Mouse (Mus musculus) natural killer cell, adult 2 months (primary cell): Measurements from ENCODE around the gene Abcf1.

Experiments
- DNase-seq, 2 experiments: peaks; one replicate each; pipeline ENCODE4 v3.0.0; 2022; ENCODE audit warnings: low spot score in 2 of 2

Gene Abcf1

GRCm38 (mm10) chr17:35920384-35920783 is 49.2 kb downstream of the Abcf1 start:
- no peak for DNase-seq

- DNase-seq = no peak
Measured at GRCm38 (mm10) chr17:35919864-35920301, 49.7 kb downstream of the Abcf1 start.

- peak; percentile 95 for DNase-seq
Measured at GRCm38 (mm10) chr17:35919060-35919715, 50.4 kb downstream of the Abcf1 start.

GRCm38 (mm10) chr17:35918276-35919059 is 51.1 kb downstream of the Abcf1 start:
- DNase-seq = peak; percentile 58 to 63

GRCm38 (mm10) chr17:35917463-35918251 is 51.9 kb downstream of the Abcf1 start:
- DNase-seq = peak; percentile 54 to 55

- DNase-seq = no peak
Measured at GRCm38 (mm10) chr17:35917143-35917462, 52.5 kb downstream of the Abcf1 start.

- DNase-seq = peak; percentile 99
Measured at GRCm38 (mm10) chr17:35916297-35917142, 53.0 kb downstream of the Abcf1 start, which contains the start of the genes Mrps18b and Ppp1r10. Gene Mrps18b, minus strand, starts transcription at chr17:35916389. Gene Ppp1r10, plus strand, starts transcription at chr17:35916434.

- no peak for DNase-seq
Measured at GRCm38 (mm10) chr17:35915538-35916296, 53.8 kb downstream of the Abcf1 start.

- DNase-seq = no peak
Measured at GRCm38 (mm10) chr17:35914975-35915374, 54.6 kb downstream of the Abcf1 start.

GRCm38 (mm10) chr17:35909919-35910369 is 59.6 kb downstream of the Abcf1 start, which contains the start of gene Atat1:
Gene Atat1, minus strand, starts transcription at chr17:35910075.
- DNase-seq = peak; percentile 98

- DNase-seq = no peak
Measured at GRCm38 (mm10) chr17:35909186-35909918, 60.2 kb downstream of the Abcf1 start.

- DNase-seq = no peak
Measured at GRCm38 (mm10) chr17:35907609-35908008, 62.0 kb downstream of the Abcf1 start.
